Mouse (Mus musculus): ENCODE data around the gene Sucla2. TPM values are rescaled to one million over a fixed set of nuclear protein-coding genes. Genes with fewer than 3 reads are reported as not detected.
"Not testable (repeated sequence)": the region's sequence is repeated elsewhere in the genome, so short reads cannot be mapped to it uniquely, and the experiment has no call there.

The Sucla2 gene
- polyA plus RNA-seq, 1 experiment from 2014 or later = 122 TPM

DNA sequence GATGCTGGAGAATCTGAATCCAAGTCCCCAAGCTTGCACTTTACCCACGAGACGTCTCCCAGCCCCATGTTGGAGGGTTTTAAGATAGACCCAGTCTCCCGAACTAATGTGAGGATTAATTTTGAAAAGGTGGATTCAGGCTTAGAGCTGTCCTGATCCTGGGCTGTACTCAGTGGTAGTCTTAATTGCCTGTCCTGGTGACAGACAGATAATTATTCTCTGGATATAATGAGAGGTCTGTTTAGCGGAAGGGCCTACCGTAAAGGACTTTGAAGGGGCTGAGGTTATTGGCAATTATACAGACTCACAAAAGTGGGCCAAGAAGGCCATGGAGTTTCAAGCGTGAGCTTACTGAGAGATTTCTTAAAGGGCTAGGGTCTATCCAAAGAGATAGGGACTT is 18.7 kb downstream of the Sucla2 start:
- Histone ChIP-seq H3K4me2 (ENCODE audit: low read depth, low read length) (no peak overlapping the region), H3K9me3 (replicated peaks; ENCODE audit: control insufficient read depth, low read length) (no peaks in the 10 kb centered on the region), H3K4me3 (replicated peaks; ENCODE audit: low read length) (no peak overlapping the region), H3K36me3 (ENCODE audit: control insufficient read depth, insufficient read depth, low read length) (no peaks in the 10 kb centered on the region), H3K4me1 (ENCODE audit: control insufficient read depth, insufficient read depth, low read length) (no peaks in the 10 kb centered on the region), H3K27me3 (ENCODE audit: control insufficient read depth, insufficient read depth, low read length) (no peaks in the 10 kb centered on the region; the same call in 1 of the 2 replicates), H3K27ac (ENCODE audit: low read length) (no peak overlapping the region), H3K9ac (ENCODE audit: low read length) (no peak overlapping the region)
- ATAC-seq (ENCODE audit: insufficient read depth, low FRiP score) = no peak
- WGBS = 72% methylated on average over 6 of the region's 6 CpGs

DNA sequence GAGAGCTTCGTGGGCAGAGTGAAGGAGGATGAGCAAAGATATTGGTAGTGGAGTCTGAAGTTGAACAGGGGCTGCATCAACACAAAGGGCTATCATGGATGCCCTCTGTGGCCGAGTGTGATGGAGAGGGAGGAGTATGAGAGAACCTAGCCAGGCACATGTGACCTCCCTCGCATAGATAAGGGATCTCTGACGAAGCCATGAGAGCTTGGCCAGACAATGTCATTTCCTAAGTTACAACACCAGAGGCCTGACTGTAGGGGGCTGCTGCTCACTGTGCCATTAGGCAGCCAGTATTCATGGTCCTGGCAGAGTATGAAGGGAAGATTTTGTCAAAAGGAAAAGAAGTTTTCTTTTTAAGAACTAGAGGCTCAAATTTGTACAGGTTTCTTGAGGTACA is 21.9 kb downstream of the Sucla2 start:
- Histone ChIP-seq H3K9ac (ENCODE audit: low read length) (no peak overlapping the region), H3K4me1 (ENCODE audit: control insufficient read depth, insufficient read depth, low read length) (no peaks in the 10 kb centered on the region), H3K36me3 (ENCODE audit: control insufficient read depth, insufficient read depth, low read length) (no peaks in the 10 kb centered on the region), H3K4me2 (ENCODE audit: low read depth, low read length) (no peak overlapping the region), H3K27me3 (ENCODE audit: control insufficient read depth, insufficient read depth, low read length) (no peaks in the 10 kb centered on the region), H3K9me3 (replicated peaks; ENCODE audit: control insufficient read depth, low read length) (no peaks in the 10 kb centered on the region), H3K4me3 (replicated peaks; ENCODE audit: low read length) (no peak overlapping the region), H3K27ac (ENCODE audit: low read length) (no peak overlapping the region)
- WGBS = 53% methylated on average over 4 of the region's 4 CpGs
- no peak for ATAC-seq (ENCODE audit: insufficient read depth, low FRiP score)

DNA sequence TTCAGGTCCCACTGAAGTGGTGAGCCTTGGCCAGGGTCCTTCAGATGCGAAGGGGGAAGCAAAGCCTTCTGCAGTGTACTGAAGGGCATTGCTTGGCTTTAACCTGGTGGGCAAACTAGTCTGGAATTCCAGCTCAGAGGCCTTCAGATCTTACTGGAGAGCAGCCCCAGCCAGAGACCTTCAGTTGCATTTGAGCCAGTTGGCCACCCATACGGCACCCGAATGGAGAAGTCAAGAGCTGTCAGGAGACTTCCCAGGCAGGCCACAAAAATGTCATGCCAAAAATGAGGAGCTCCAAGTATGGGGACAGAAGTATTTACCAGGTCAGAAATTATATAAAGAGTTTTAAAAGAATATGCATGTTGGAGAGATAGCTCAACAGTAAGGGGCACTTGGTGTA is 22.9 kb downstream of the Sucla2 start, which contains the start of gene Nudt15:
Gene Nudt15 (minus strand): TSS at position 192 of the 400 bp plus-strand sequence.
- H3K4me2 ChIP-seq (ENCODE audit: low read depth, low read length) = no peak within 1 kb of the TSS
- no peaks in the 10 kb centered on the region for H3K4me1 ChIP-seq (ENCODE audit: control insufficient read depth, insufficient read depth, low read length)
- 82% methylated on average over 3 of the region's 3 CpGs for WGBS
- no peak within 1 kb of the TSS for H3K4me3 ChIP-seq (replicated peaks; ENCODE audit: low read length)
- H3K36me3 ChIP-seq (ENCODE audit: control insufficient read depth, insufficient read depth, low read length) = no peaks in the 10 kb centered on the region
- H3K9me3 ChIP-seq (replicated peaks; ENCODE audit: control insufficient read depth, low read length) = no peaks in the 10 kb centered on the region
- ATAC-seq (ENCODE audit: insufficient read depth, low FRiP score) = no peak
- H3K27ac ChIP-seq (ENCODE audit: low read length) = no peak within 1 kb of the TSS
- no peaks in the 10 kb centered on the region for H3K27me3 ChIP-seq (ENCODE audit: control insufficient read depth, insufficient read depth, low read length)
- H3K9ac ChIP-seq (ENCODE audit: low read length) = no peak within 1 kb of the TSS

DNA sequence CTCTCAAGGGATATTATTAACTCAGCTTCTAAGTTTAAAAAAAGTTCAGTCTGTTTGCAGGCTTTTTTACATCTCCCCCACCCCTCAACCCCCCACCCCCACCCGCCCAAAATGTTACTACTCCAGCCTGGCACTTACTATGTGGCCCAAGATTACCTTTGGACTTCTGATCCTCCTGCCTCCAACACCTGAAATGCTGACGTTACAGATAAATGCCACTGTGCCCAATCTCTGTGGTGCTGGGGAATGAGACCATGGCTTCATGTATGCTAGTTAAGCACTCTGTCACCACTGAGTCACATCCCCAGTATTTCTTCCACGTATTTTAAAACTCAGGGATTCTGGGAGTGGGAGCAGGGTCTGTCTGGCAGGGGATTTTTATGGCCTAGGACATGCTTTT is 25.2 kb downstream of the Sucla2 start:
- H3K27ac ChIP-seq (ENCODE audit: low read length) = no peak overlapping the region
- H3K36me3 ChIP-seq (ENCODE audit: control insufficient read depth, insufficient read depth, low read length) = no peaks in the 10 kb centered on the region
- no peak overlapping the region for H3K4me3 ChIP-seq (replicated peaks; ENCODE audit: low read length)
- H3K9me3 ChIP-seq (replicated peaks; ENCODE audit: control insufficient read depth, low read length) = no peaks in the 10 kb centered on the region
- no peak for ATAC-seq (ENCODE audit: insufficient read depth, low FRiP score)
- H3K4me1 ChIP-seq (ENCODE audit: control insufficient read depth, insufficient read depth, low read length) = peaks cover 5% of the 10 kb centered on the region; the same call in 1 of the 2 replicates
- H3K4me2 ChIP-seq (ENCODE audit: low read depth, low read length) = no peak overlapping the region
- no peaks in the 10 kb centered on the region for H3K27me3 ChIP-seq (ENCODE audit: control insufficient read depth, insufficient read depth, low read length)
- no peak overlapping the region for H3K9ac ChIP-seq (ENCODE audit: low read length)
- 54% methylated on average over 3 of the region's 3 CpGs for WGBS

DNA sequence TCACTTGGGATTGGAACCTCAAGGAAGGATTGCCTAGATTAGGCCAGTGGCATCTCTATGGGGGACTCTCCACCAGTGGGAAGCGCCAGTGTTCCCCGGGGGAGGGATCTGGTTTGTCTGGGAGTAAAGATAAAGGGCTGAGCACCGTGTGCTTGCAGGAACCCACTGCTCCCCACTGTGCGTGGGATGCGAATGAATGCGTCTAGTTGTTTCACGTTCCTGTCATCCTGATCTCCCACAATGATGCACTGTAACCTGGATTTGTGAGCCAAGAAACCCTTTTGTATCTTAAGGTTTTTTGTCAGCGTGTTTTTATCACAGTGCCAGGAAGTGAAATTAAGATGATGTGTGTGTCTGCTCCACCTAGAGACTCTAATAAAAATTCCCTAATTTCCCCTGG is 25.6 kb downstream of the Sucla2 start:
- Histone ChIP-seq H3K27ac (ENCODE audit: low read length) (no peak overlapping the region), H3K4me3 (replicated peaks; ENCODE audit: low read length) (no peak overlapping the region), H3K27me3 (ENCODE audit: control insufficient read depth, insufficient read depth, low read length) (no peaks in the 10 kb centered on the region), H3K4me1 (ENCODE audit: control insufficient read depth, insufficient read depth, low read length) (peaks cover 5% of the 10 kb centered on the region; the same call in 1 of the 2 replicates), H3K9ac (ENCODE audit: low read length) (no peak overlapping the region), H3K36me3 (ENCODE audit: control insufficient read depth, insufficient read depth, low read length) (no peaks in the 10 kb centered on the region), H3K9me3 (replicated peaks; ENCODE audit: control insufficient read depth, low read length) (no peaks in the 10 kb centered on the region), H3K4me2 (ENCODE audit: low read depth, low read length) (no peak overlapping the region)
- WGBS = 55% methylated on average over 8 of the region's 8 CpGs
- ATAC-seq (ENCODE audit: insufficient read depth, low FRiP score) = no peak

DNA sequence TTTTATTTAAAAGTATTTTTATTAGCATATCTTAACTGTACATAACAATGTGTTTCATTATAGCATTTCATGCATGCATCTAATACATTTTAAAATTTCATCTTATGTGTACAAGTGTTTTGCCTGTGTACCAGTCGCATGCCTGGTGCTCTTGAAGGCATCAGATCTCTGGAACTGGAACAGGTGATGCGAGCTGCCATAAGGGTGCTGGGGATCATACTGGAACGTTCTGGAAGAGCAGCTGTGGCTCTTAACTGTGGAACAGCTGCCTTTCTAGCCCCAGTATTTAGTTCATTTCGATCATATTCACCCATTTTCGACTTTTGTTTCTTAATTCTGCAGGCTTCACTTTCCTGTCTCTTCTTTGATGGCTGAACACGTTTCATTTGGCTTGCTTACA is 26.0 kb downstream of the Sucla2 start:
- H3K36me3 ChIP-seq (ENCODE audit: control insufficient read depth, insufficient read depth, low read length) = 0 out of 2 replicates have a peak, but pooled peaks cover 3% of the 10 kb centered on the region

DNA sequence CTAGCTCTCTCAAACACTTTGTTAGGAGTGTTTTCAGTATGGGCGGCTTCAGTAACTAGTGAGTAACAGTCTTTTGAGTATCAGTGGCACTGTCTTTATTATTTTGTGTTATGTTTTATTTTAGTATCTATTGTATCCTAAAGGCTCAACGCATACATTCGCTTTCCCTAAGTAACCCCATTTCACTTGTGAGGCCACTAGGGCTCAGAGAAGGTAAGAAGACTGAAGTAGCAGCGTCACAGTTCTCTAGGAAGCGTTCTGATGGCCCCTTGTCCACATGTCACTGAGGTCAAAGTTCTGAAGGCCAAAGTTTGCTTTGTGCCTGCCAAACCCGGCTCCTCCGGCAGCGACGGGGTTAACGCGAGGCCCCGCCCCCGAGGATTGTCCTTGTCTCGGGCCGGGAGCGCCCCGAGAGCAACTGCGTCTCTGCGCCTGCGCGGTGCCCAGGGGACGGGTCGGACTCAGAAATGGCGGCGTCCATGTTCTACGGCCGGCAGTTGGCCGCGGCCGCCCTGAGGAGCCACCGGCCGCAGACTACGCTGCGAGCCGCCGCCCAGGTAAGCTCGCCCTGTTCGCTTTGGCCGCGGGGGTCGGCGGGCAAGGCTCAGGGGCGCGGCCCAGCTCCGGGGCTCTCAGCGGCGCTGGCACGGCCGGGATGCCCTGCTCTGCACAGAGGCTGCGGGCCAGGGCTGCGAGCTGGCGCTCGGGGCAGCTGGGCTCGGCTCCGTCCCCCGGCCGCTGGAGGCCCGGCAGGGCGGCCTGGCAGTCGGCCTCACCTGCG is 27.4 kb downstream of the Sucla2 start:
- peaks cover 5% of the 10 kb centered on the region; the same call in 1 of the 2 replicates for H3K4me1 ChIP-seq (ENCODE audit: control insufficient read depth, insufficient read depth, low read length)
- peak overlapping the region; percentile 97 for H3K9ac ChIP-seq (ENCODE audit: low read length)
- WGBS = 3% methylated on average over 61 of the region's 61 CpGs

More for the DNA sequence above, 26.0 kb downstream of the Sucla2 start:
- ATAC-seq (ENCODE audit: insufficient read depth, low FRiP score) = no peak
- no peak overlapping the region for H3K4me2 ChIP-seq (ENCODE audit: low read depth, low read length)
- H3K4me1 ChIP-seq (ENCODE audit: control insufficient read depth, insufficient read depth, low read length) = peaks cover 5% of the 10 kb centered on the region; the same call in 1 of the 2 replicates
- no peaks in the 10 kb centered on the region for H3K27me3 ChIP-seq (ENCODE audit: control insufficient read depth, insufficient read depth, low read length)
- no peaks in the 10 kb centered on the region for H3K9me3 ChIP-seq (replicated peaks; ENCODE audit: control insufficient read depth, low read length)
- no peak overlapping the region for H3K9ac ChIP-seq (ENCODE audit: low read length)
- WGBS = 83% methylated on average over 6 of the region's 6 CpGs
- no peak overlapping the region for H3K4me3 ChIP-seq (replicated peaks; ENCODE audit: low read length)
- no peak overlapping the region for H3K27ac ChIP-seq (ENCODE audit: low read length)

DNA sequence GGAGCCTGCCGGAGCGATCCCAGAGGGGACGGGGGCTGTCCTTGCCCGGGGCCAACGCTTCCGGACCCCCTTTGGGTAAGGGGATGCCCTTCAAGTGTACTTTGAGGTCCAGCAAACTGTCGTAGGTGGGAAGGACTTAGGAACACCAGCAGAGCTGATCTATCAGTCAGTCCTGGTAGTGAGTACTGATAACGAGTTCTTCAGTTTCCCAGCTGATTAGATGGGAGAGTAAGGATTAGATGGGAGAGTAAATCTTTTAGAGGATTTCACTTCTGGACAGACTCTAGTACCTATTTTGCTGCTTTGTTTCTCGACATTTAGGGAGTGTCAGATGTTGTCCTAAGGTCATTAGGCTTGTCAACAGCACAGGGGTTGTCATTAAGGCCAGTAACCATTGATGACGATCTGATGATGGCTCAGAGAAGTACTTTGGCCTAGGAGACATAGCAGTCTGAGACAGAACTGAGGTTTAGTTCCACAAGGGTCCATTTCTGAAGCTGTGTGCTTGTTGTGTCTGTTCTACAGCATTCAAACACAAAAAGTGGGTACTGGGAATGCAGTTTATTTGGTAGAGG is 28.1 kb downstream of the Sucla2 start:
- under 1% methylated on average over 10 of the region's 10 CpGs for WGBS
- H3K9ac ChIP-seq (ENCODE audit: low read length) = peak overlapping the region; percentile 97
- no peaks in the 10 kb centered on the region for H3K9me3 ChIP-seq (replicated peaks; ENCODE audit: control insufficient read depth, low read length)
- peak overlapping the region; percentile 94 for H3K4me3 ChIP-seq (replicated peaks; ENCODE audit: low read length)
- no peak for ATAC-seq (ENCODE audit: insufficient read depth, low FRiP score)
- peak overlapping the region; percentile 58 for H3K4me2 ChIP-seq (ENCODE audit: low read depth, low read length)
- H3K27me3 ChIP-seq (ENCODE audit: control insufficient read depth, insufficient read depth, low read length) = no peaks in the 10 kb centered on the region
- peaks cover 5% of the 10 kb centered on the region; the same call in 1 of the 2 replicates for H3K4me1 ChIP-seq (ENCODE audit: control insufficient read depth, insufficient read depth, low read length)
- 0 out of 2 replicates have a peak, but pooled peaks cover 5% of the 10 kb centered on the region for H3K36me3 ChIP-seq (ENCODE audit: control insufficient read depth, insufficient read depth, low read length)
- peak overlapping the region; percentile 67 for H3K27ac ChIP-seq (ENCODE audit: low read length)

More for the DNA sequence above, 27.4 kb downstream of the Sucla2 start:
- H3K27ac ChIP-seq (ENCODE audit: low read length) = peak overlapping the region; percentile 67
- H3K4me2 ChIP-seq (ENCODE audit: low read depth, low read length) = peak overlapping the region; percentile 58
- H3K27me3 ChIP-seq (ENCODE audit: control insufficient read depth, insufficient read depth, low read length) = no peaks in the 10 kb centered on the region
- peak; percentile 97 for ATAC-seq (ENCODE audit: insufficient read depth, low FRiP score)
- H3K4me3 ChIP-seq (replicated peaks; ENCODE audit: low read length) = peak overlapping the region; percentile 94
- H3K36me3 ChIP-seq (ENCODE audit: control insufficient read depth, insufficient read depth, low read length) = 0 out of 2 replicates have a peak, but pooled peaks cover 5% of the 10 kb centered on the region
- H3K9me3 ChIP-seq (replicated peaks; ENCODE audit: control insufficient read depth, low read length) = no peaks in the 10 kb centered on the region

DNA sequence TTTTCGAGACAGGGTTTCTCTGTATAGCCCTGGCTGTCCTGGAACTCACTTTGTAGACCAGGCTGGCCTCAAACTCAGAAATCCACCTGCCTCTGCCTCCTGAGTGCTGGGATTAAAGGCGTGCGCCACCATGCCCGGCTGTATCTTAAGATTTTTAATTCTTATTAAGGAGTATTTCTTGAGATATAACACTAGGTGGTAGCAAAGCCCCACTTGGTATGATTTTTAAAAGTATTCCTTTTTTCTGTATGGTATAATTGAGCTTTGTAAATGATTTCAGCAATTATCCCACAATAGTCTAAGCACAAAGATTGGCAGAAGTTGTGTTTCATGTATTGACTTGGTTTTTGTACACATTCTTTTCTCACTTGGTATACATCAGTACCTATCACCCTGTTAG is 44.7 kb downstream of the Sucla2 start:
- ATAC-seq (ENCODE audit: insufficient read depth, low FRiP score); H3K27ac ChIP-seq (ENCODE audit: low read length); H3K36me3 ChIP-seq (ENCODE audit: control insufficient read depth, insufficient read depth, low read length); H3K9ac ChIP-seq (ENCODE audit: low read length); H3K4me2 ChIP-seq (ENCODE audit: low read depth, low read length); H3K9me3 ChIP-seq (replicated peaks; ENCODE audit: control insufficient read depth, low read length); H3K4me3 ChIP-seq (replicated peaks; ENCODE audit: low read length); H3K27me3 ChIP-seq (ENCODE audit: control insufficient read depth, insufficient read depth, low read length); H3K4me1 ChIP-seq (ENCODE audit: control insufficient read depth, insufficient read depth, low read length): not testable (repeated sequence)
- 90% methylated on average over 4 of the region's 4 CpGs for WGBS

All from stomach, embryonic 16.5 days (tissue).